Mouse (Mus musculus) layer of hippocampus, postnatal 25 days (tissue): ENCODE data around the gene Pigt. TPM values are rescaled to one million over a fixed set of nuclear protein-coding genes. Genes with fewer than 3 reads are reported as not detected.

Experiments
- total RNA-seq, 2 experiments: library from RNA; stranded (reverse); gene quantifications; 2 replicates each; pipeline ENCODE4 v1.2.3; 2021

Pigt gene
- total RNA-seq, 2 experiments from 2014 or later, result 85.3 to 87.3 TPM

Other genes starting within 250 kb of the Pigt start
- not detected for gene Svs3b, start 240.9 kb upstream of the Pigt start, total RNA-seq
- gene Svs4, start 219.1 kb upstream of the Pigt start, total RNA-seq, result not detected
- gene Svs3a, start 208.3 kb upstream of the Pigt start, total RNA-seq, result not detected
- gene Svs6, start 180.8 kb upstream of the Pigt start, total RNA-seq, result not detected
- gene Svs5, start 164.8 kb upstream of the Pigt start, total RNA-seq, result not detected
- gene Slpi, start 108.4 kb upstream of the Pigt start, total RNA-seq, result under 1 TPM; 0.59 to 0.68 TPM
- under 1 TPM; 0.34 to 0.45 TPM for gene Rbpjl, start 94.4 kb upstream of the Pigt start, total RNA-seq
- 10 to 100 TPM; 13.0 to 17.5 TPM for gene Matn4, start 92.4 kb upstream of the Pigt start, total RNA-seq
- 100 to 1,000 TPM; 101 to 146 TPM for gene Sdc4, start 53.6 kb upstream of the Pigt start, total RNA-seq
- 10 to 100 TPM; 41.0 to 45.2 TPM for gene Sys1, start 40.6 kb upstream of the Pigt start, total RNA-seq
- 10 to 100 TPM in 1 of 2 experiments, 1 to 10 TPM in 1; 3.9 to 11.3 TPM for gene Gm20458, start 36.6 kb upstream of the Pigt start, total RNA-seq
- not detected for gene Trp53tg5, start 23.8 kb upstream of the Pigt start, total RNA-seq
- 100 to 1,000 TPM; 116 to 118 TPM for gene Dbndd2, start 11.4 kb upstream of the Pigt start, total RNA-seq
- gene Wfdc2, start 64.9 kb downstream of the Pigt start, total RNA-seq, result under 1 TPM in 1 of 2 experiments, not detected in 1; 0.34 TPM
- gene Spint3, start 75.9 kb downstream of the Pigt start, total RNA-seq, result not detected
- not detected for gene Wfdc6a, start 87.9 kb downstream of the Pigt start, total RNA-seq
- gene Eppin, start 96.1 kb downstream of the Pigt start, total RNA-seq, result not detected
- gene Wfdc6b, start 116.0 kb downstream of the Pigt start, total RNA-seq, result not detected
- not detected for gene Wfdc8, start 116.1 kb downstream of the Pigt start, total RNA-seq
- gene Wfdc16, start 141.3 kb downstream of the Pigt start, total RNA-seq, result not detected
- not detected for gene Wfdc10, start 158.5 kb downstream of the Pigt start, total RNA-seq
- not detected for gene Wfdc9, start 159.1 kb downstream of the Pigt start, total RNA-seq
- not detected for gene Wfdc11, start 176.6 kb downstream of the Pigt start, total RNA-seq
- gene Wfdc13, start 187.6 kb downstream of the Pigt start, total RNA-seq, result not detected
- gene Spint4, start 201.0 kb downstream of the Pigt start, total RNA-seq, result not detected
- gene Spint5, start 217.8 kb downstream of the Pigt start, total RNA-seq, result not detected
- 1 to 10 TPM in 1 of 2 experiments, under 1 TPM in 1; 0.89 to 1.0 TPM for gene Wfdc3, start 248.4 kb downstream of the Pigt start, total RNA-seq
- gene Dnttip1, start 248.5 kb downstream of the Pigt start, total RNA-seq, result 10 to 100 TPM; 37.0 TPM